Mouse (Mus musculus) neural tube, embryonic 11.5 days (tissue): ENCODE data around the gene Muc2. TPM values are rescaled to one million over a fixed set of nuclear protein-coding genes. Genes with fewer than 3 reads are reported as not detected.

Experiments used
- ATAC-seq: fragments of 200-750 bp; cut with Nextera tagmentation; 2 replicates; pipeline ENCODE4 v1.8.0; 2017; ENCODE audit warnings: moderate number of reproducible peaks, mild to moderate bottlenecking, moderate TSS enrichment, moderate library complexity; ENCODE audit not compliant: insufficient read depth, low FRiP score, low TSS enrichment
- DNase-seq: peaks from one replicate; pipeline ENCODE4 v3.0.0-alpha.2; 2015; ENCODE audit warnings: low spot score
- H3K27ac ChIP-seq: fragments of 300-500 bp; sonication (generic); 2 replicates; pipeline ENCODE4 v1.5.1; 2014; ENCODE audit warnings: low read depth, mild to moderate bottlenecking, low read length
- H3K27me3 ChIP-seq: fragments of 300-500 bp; sonication (generic); 2 replicates; pipeline ENCODE4 v1.6.1; 2014; ENCODE audit warnings: mild to moderate bottlenecking, low read length, mixed read lengths; ENCODE audit not compliant: control insufficient read depth, insufficient read depth
- H3K36me3 ChIP-seq: fragments of 300-500 bp; sonication (generic); 2 replicates; pipeline ENCODE4 v1.6.1; 2014; ENCODE audit warnings: mild to moderate bottlenecking, low read length, moderate library complexity, mixed read lengths; ENCODE audit not compliant: control insufficient read depth, insufficient read depth
- H3K4me1 ChIP-seq: fragments of 300-500 bp; sonication (generic); 2 replicates; pipeline ENCODE4 v1.6.1; 2014; ENCODE audit warnings: low read length, mixed read lengths; ENCODE audit not compliant: control insufficient read depth, insufficient read depth
- H3K4me2 ChIP-seq: fragments of 300-500 bp; sonication (generic); 2 replicates; pipeline ENCODE4 v1.6.1; 2014; ENCODE audit warnings: low read depth, mild to moderate bottlenecking, moderate library complexity
- H3K4me3 ChIP-seq: fragments of 300-500 bp; sonication (generic); 2 replicates; pipeline ENCODE4 v1.5.1; 2014; ENCODE audit warnings: low read depth, low read length
- H3K9ac ChIP-seq: fragments of 300-500 bp; sonication (generic); 2 replicates; pipeline ENCODE4 v1.6.1; 2014; ENCODE audit warnings: mild to moderate bottlenecking, low read length
- H3K9me3 ChIP-seq: fragments of 300-500 bp; sonication (generic); 2 replicates; pipeline ENCODE4 v1.6.1; 2016; ENCODE audit warnings: low read length; ENCODE audit not compliant: control insufficient read depth
- WGBS: fragments of 180-500 bp; shearing (Covaris S2); extraction: QIAGEN DNeasy Blood & Tissue Kit; methylation state at CpG from one replicate; pipeline ENCODE4 v1.1.7; 2014; 5-methylcytosine and 5-hydroxymethylcytosine counted together
- polyA plus RNA-seq: library from polyadenylated mRNA; unstranded; fragments of >200 nt; fragmentation: Nextera tagmentation; extraction: Ambion mirVana; gene quantifications from 2 replicates; pipeline ENCODE4 v1.2.1, GENCODE M21; 2014

Muc2 gene
- 0.54 TPM in 1 of 2 replicates, not detected in the other for polyA plus RNA-seq

GRCm38 (mm10) chr7:141690040-141690439 lies at the start of gene Muc2:
Muc2 (plus strand) TSS chr7:141690340.
- no peak within 1 kb of the TSS for H3K4me3 ChIP-seq
- no peaks in the 10 kb centered on the region for H3K36me3 ChIP-seq
- H3K27ac ChIP-seq = no peak within 1 kb of the TSS
- ATAC-seq (no peak), DNase-seq (no peak)
- no peaks in the 10 kb centered on the region for H3K27me3 ChIP-seq
- no peaks in the 10 kb centered on the region for H3K4me1 ChIP-seq
- no peak within 1 kb of the TSS for H3K9ac ChIP-seq
- no peaks in the 10 kb centered on the region for H3K9me3 ChIP-seq
- H3K4me2 ChIP-seq = no peak within 1 kb of the TSS
- WGBS = 88% methylated on average over 8 of the region's 8 CpGs

GRCm38 (mm10) chr7:141642375-141642774 lies 47.8 kb upstream of the Muc2 start:
- Histone ChIP-seq H3K9me3 (no peaks in the 10 kb centered on the region), H3K36me3 (no peaks in the 10 kb centered on the region), H3K4me3 (no peak overlapping the region), H3K27me3 (no peaks in the 10 kb centered on the region), H3K4me1 (no peaks in the 10 kb centered on the region), H3K9ac (no peak overlapping the region), H3K27ac (no peak overlapping the region), H3K4me2 (no peak overlapping the region)
- WGBS = 92% methylated on average over 1 of the region's 1 CpGs
- ATAC-seq (no peak), DNase-seq (no peak)

DNA sequence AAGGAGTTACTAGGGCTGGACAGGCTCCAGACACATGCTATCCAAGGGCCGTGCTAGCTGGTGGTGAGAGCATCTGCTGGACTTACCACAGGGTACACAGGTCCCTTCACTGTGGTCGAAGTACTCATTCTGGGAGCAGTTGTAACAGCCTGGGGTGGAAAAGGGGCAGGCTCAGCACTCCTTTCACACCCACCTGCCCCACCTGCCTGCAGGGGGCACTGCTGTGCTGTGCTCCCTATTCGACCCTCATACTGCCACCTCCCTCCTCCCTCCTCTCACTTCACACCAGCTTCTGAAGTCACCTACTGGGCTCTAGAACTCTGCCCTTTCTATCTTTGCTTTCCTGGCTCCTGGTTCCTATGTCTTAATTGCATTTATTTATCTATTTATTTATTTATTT lies 47.0 kb upstream of the Muc2 start:
- DNase-seq (no peak), ATAC-seq (no peak)
- no peaks in the 10 kb centered on the region for H3K27me3 ChIP-seq
- no peaks in the 10 kb centered on the region for H3K36me3 ChIP-seq
- no peak overlapping the region for H3K4me3 ChIP-seq
- no peaks in the 10 kb centered on the region for H3K9me3 ChIP-seq
- H3K9ac ChIP-seq = no peak overlapping the region
- no peak overlapping the region for H3K4me2 ChIP-seq
- no peak overlapping the region for H3K27ac ChIP-seq
- 46% methylated on average over 3 of the region's 3 CpGs for WGBS
- H3K4me1 ChIP-seq = no peaks in the 10 kb centered on the region

DNA sequence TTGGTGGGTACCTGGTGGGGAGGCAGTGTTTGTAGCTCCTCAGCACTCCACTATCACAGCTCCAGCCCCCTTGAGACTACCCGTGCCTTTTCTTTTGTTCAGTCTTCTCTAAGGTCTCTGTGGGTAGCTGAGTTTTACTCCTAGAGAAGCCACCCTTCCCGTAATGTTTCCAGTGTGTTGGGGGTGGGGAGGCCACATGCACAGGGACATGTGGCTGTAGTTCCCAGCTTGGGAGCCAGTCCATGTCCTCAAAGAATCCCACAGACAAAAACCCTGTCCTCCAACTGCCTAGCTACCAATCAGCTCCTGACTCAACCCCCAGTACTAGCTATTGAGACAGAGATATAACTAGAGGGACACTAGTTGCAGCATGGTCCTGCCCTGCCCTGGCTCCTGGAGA lies 43.1 kb upstream of the Muc2 start:
- ATAC-seq (no peak), DNase-seq (no peak)
- H3K36me3 ChIP-seq = no peaks in the 10 kb centered on the region
- no peak overlapping the region for H3K4me3 ChIP-seq
- H3K4me1 ChIP-seq = no peaks in the 10 kb centered on the region
- H3K9me3 ChIP-seq = no peaks in the 10 kb centered on the region
- H3K27me3 ChIP-seq = no peaks in the 10 kb centered on the region
- no peak overlapping the region for H3K27ac ChIP-seq
- H3K9ac ChIP-seq = no peak overlapping the region
- H3K4me2 ChIP-seq = no peak overlapping the region
- WGBS = 89% methylated on average over 2 of the region's 2 CpGs

DNA sequence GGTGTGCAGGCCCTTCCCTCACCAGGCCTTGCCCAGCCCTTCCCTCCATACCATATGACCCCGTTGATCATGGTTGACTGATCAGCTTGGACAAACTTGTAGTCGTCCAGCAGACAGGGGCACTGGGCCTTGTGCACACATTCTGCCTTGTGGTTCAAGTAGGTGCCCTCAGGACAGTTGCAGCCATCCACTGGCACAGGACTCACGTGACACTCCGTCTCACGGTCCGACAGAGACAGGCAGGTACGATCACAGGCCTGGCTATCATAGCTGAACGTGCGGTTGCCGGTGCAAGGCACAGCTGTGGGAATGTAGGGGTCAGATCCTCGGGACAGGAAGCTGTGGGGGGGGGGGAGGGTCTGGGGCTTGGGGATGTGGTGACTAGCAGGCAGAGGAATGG lies 42.3 kb upstream of the Muc2 start:
- no peaks in the 10 kb centered on the region for H3K27me3 ChIP-seq
- H3K4me1 ChIP-seq = no peaks in the 10 kb centered on the region
- no peaks in the 10 kb centered on the region for H3K9me3 ChIP-seq
- H3K27ac ChIP-seq = no peak overlapping the region
- no peak overlapping the region for H3K4me3 ChIP-seq
- ATAC-seq (no peak), DNase-seq (no peak)
- H3K9ac ChIP-seq = no peak overlapping the region
- H3K4me2 ChIP-seq = no peak overlapping the region
- WGBS = 81% methylated on average over 11 of the region's 11 CpGs
- H3K36me3 ChIP-seq = no peaks in the 10 kb centered on the region

DNA sequence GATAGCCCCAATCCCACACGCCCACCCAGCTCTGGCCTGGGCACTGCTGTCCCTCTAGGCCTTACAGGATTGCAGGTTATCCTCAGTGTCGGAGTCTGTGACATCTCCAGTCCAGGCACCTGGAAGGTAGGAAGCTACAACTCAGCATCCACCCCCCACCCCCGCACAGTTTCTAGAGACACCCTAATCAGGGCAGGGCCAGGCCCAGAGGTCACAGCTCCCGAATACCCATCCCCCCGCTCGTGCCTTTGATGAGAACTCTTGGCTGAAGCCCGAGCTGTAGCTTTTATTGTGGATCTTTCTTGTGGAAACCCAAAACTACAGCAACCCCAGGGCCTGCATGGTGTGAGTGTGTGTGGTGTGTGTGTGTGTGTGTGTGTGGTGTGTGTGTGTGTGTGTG lies 37.9 kb upstream of the Muc2 start:
- no peaks in the 10 kb centered on the region for H3K36me3 ChIP-seq
- H3K9me3 ChIP-seq = no peaks in the 10 kb centered on the region
- 46% methylated on average over 7 of the region's 7 CpGs for WGBS
- H3K9ac ChIP-seq = no peak overlapping the region
- ATAC-seq (no peak), DNase-seq (no peak)
- H3K27ac ChIP-seq = no peak overlapping the region
- H3K4me1 ChIP-seq = 0 out of 2 replicates have a peak, but pooled peaks cover 2% of the 10 kb centered on the region
- H3K4me3 ChIP-seq = no peak overlapping the region
- no peaks in the 10 kb centered on the region for H3K27me3 ChIP-seq
- H3K4me2 ChIP-seq = no peak overlapping the region

DNA sequence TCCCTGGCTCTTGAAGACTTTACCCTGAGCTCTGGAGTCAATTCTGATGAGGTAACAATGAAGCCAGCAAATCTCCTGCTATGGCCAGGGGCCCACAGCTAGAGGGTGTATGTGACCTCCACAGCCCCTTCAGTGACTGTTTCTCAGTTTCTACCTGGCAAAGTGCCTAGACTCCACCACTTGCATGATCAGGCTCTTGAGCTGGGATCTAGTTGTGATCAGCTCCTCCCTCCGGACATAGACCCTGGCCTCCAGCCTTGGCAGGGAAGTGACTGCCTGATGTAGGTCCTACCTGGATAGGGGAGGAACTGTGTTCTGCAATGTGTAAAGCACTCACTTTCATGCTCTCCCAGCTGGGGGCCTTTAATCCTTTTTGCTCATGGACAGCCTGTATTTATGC lies 29.8 kb upstream of the Muc2 start:
- WGBS = 86% methylated on average over 1 of the region's 1 CpGs
- no peaks in the 10 kb centered on the region for H3K9me3 ChIP-seq

DNA sequence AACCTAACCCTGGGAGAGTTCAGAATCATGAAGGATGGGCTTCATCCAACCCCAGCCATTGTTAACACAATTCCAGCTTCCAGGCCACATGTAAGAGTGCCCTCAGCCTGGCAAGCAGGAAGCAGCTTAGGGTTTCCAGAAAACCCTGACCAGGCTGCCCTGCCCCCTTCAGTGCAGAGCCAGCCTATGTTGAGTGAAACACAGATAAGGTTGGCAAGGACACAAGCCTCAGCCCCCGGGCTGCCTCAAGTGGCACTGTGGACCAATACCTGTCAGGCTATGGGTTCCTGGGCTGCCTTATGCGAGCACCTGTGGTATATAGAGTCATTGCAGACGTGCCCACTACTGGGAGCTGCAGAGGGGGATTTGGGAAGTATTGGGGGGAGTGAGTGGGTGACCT lies 28.7 kb upstream of the Muc2 start:
- no peaks in the 10 kb centered on the region for H3K36me3 ChIP-seq
- H3K4me1 ChIP-seq = no peaks in the 10 kb centered on the region
- DNase-seq (no peak), ATAC-seq (no peak)
- H3K27me3 ChIP-seq = no peaks in the 10 kb centered on the region
- no peak overlapping the region for H3K9ac ChIP-seq
- no peak overlapping the region for H3K4me3 ChIP-seq
- WGBS = 75% methylated on average over 3 of the region's 3 CpGs
- no peaks in the 10 kb centered on the region for H3K9me3 ChIP-seq
- H3K27ac ChIP-seq = no peak overlapping the region
- no peak overlapping the region for H3K4me2 ChIP-seq

More for the DNA sequence above, 29.8 kb upstream of the Muc2 start:
- Histone ChIP-seq H3K4me2 (no peak overlapping the region), H3K36me3 (no peaks in the 10 kb centered on the region), H3K27me3 (no peaks in the 10 kb centered on the region), H3K27ac (no peak overlapping the region), H3K9ac (no peak overlapping the region), H3K4me1 (no peaks in the 10 kb centered on the region), H3K4me3 (no peak overlapping the region)
- ATAC-seq = no peak
- DNase-seq = no peak

GRCm38 (mm10) chr7:141662223-141662622 lies 27.9 kb upstream of the Muc2 start:
- H3K9me3 ChIP-seq = no peaks in the 10 kb centered on the region
- H3K4me2 ChIP-seq = no peak overlapping the region
- no peaks in the 10 kb centered on the region for H3K4me1 ChIP-seq
- ATAC-seq (no peak), DNase-seq (no peak)
- no peak overlapping the region for H3K4me3 ChIP-seq
- H3K27me3 ChIP-seq = no peaks in the 10 kb centered on the region
- 61% methylated on average over 5 of the region's 5 CpGs for WGBS
- H3K36me3 ChIP-seq = no peaks in the 10 kb centered on the region
- no peak overlapping the region for H3K27ac ChIP-seq
- H3K9ac ChIP-seq = no peak overlapping the region
